Mouse (Mus musculus): ENCODE measurements around the gene Clec10a. TPM values are rescaled to one million over a fixed set of nuclear protein-coding genes. Genes with fewer than 3 reads are reported as not detected.

Clec10a gene
- polyA plus RNA-seq, 1 experiment from 2014 or later, result not detected

DNA sequence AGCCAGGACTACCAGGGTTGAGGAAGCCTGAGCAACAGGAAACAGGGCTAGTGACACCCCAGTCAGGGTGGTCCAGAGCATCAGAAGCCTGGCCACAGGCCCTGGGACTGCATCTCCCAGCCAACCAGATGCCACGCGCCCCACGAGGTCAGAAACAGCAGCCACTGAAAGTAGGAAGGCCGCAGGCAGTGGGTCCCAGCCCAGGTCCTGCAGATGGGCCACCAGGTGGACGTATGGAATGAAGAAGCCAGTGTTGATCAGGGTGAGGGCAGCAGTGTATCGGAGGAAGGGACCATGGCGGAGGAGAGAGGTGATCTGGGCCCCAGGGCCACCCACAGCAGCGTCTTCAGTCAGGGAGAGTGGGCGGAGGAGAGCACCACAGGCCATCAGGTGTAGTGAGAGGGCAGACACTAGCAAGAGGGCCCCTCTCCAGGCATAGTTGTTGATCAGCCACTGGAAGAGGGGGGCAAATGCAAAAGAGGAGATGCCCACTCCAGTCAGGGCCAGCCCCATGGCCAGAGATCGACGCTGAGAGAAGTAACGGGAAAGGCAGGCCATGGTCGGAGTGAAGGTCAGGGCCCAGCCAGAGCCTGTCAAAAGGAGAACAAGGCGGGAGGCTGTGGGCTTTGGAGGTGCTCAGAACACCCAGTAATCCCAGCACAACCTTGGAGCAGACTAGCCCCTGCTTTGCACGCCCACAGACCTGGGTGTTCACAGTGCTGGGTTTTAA lies 62.9 kb downstream of the Clec10a start:
- H3K9ac ChIP-seq (replicated peaks; ENCODE audit: low read depth, low read length), result no peak overlapping the region
- H3K4me2 ChIP-seq (ENCODE audit: low read depth, low read length), result peak overlapping the region; percentile 91

DNA sequence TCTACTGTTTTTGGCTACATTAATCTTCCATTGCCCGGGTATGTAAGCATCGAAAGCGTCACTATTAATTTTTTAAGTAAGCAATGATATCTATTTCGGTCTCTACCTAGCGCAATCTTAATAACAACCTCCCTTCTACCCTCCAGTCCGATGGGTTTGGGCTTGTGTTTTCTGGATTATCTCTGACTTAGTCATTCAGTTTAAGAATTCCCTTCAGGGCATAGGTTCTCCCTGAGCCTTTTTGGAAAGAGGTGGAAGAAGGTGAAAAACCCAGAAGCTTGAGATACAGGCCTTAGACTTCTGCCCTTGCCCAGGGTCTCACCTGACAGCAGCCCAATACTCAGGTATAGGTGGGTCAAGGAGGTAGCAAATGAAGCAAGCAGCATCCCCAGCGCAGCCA lies 63.9 kb downstream of the Clec10a start:
- Histone ChIP-seq H3K36me3 (ENCODE audit: control insufficient read depth, insufficient read depth, low read length) (no peaks in the 10 kb centered on the region), H3K27ac (ENCODE audit: low read depth, low read length) (peak overlapping the region; percentile 88), H3K9ac (replicated peaks; ENCODE audit: low read depth, low read length) (peak overlapping the region; percentile 76), H3K4me1 (ENCODE audit: control insufficient read depth, insufficient read depth, low read length) (peaks cover 23% of the 10 kb centered on the region), H3K4me3 (ENCODE audit: low read depth, low read length) (peak overlapping the region; percentile 59), H3K27me3 (ENCODE audit: control insufficient read depth, insufficient read depth, low read length) (peaks cover 20% of the 10 kb centered on the region), H3K4me2 (ENCODE audit: low read depth, low read length) (peak overlapping the region; percentile 91), H3K9me3 (ENCODE audit: control insufficient read depth, low read length) (no peaks in the 10 kb centered on the region)
- WGBS, result 55% methylated on average over 7 of the region's 7 CpGs
- no peak for ATAC-seq (ENCODE audit: low read depth)

More for the DNA sequence above, 62.9 kb downstream of the Clec10a start:
- Histone ChIP-seq H3K36me3 (ENCODE audit: control insufficient read depth, insufficient read depth, low read length) (no peaks in the 10 kb centered on the region), H3K27me3 (ENCODE audit: control insufficient read depth, insufficient read depth, low read length) (peaks cover 27% of the 10 kb centered on the region), H3K4me1 (ENCODE audit: control insufficient read depth, insufficient read depth, low read length) (peaks cover 30% of the 10 kb centered on the region), H3K4me3 (ENCODE audit: low read depth, low read length) (peak overlapping the region; percentile 59; the same call in 1 of the 2 replicates), H3K9me3 (ENCODE audit: control insufficient read depth, low read length) (no peaks in the 10 kb centered on the region), H3K27ac (ENCODE audit: low read depth, low read length) (no peak overlapping the region)
- no peak for ATAC-seq (ENCODE audit: low read depth)
- WGBS, result 91% methylated on average over 15 of the region's 15 CpGs

DNA sequence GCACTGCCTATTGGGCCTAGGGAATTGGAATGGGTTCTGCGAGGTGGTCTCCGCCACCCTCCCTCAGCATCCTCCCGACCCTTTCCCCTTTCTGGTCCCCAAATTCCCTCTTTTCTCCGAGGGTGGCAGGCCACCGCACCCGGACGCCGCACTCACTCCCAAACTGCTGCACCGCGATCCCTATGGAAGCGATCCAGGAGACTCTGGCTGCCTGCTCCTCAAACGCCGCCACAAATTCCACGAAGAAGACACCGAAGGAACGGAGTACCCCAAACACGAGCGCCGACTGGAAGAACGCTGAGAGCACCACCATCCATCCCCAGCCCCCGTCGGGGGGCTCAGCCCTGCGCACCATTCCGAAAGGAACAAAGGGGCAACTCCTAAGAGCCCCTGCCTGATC lies 64.3 kb downstream of the Clec10a start:
- Histone ChIP-seq H3K4me1 (ENCODE audit: control insufficient read depth, insufficient read depth, low read length) (peaks cover 23% of the 10 kb centered on the region), H3K4me3 (ENCODE audit: low read depth, low read length) (peak overlapping the region; percentile 59), H3K4me2 (ENCODE audit: low read depth, low read length) (peak overlapping the region; percentile 91), H3K27me3 (ENCODE audit: control insufficient read depth, insufficient read depth, low read length) (peaks cover 18% of the 10 kb centered on the region), H3K36me3 (ENCODE audit: control insufficient read depth, insufficient read depth, low read length) (no peaks in the 10 kb centered on the region), H3K27ac (ENCODE audit: low read depth, low read length) (peak overlapping the region; percentile 88), H3K9ac (replicated peaks; ENCODE audit: low read depth, low read length) (peak overlapping the region; percentile 76), H3K9me3 (ENCODE audit: control insufficient read depth, low read length) (no peaks in the 10 kb centered on the region)
- ATAC-seq (ENCODE audit: low read depth), result no peak
- under 1% methylated on average over 24 of the region's 24 CpGs for WGBS

Other genes starting within 250 kb of the Clec10a start
- 58.5 and 65.4 TPM in 2 replicates for gene Gps2, start 242.3 kb upstream of the Clec10a start, polyA plus RNA-seq (2014; fragmentation: Nextera tagmentation; extraction: Ambion mirVana)
- 1,037 and 1,095 TPM in 2 replicates for gene Eif5a, start 234.2 kb upstream of the Clec10a start, polyA plus RNA-seq (2014; fragmentation: Nextera tagmentation; extraction: Ambion mirVana)
- gene Ybx2, start 220.4 kb upstream of the Clec10a start, polyA plus RNA-seq (2014; fragmentation: Nextera tagmentation; extraction: Ambion mirVana), result 5.9 and 11.1 TPM in 2 replicates
- 2.7 and 3.7 TPM in 2 replicates for gene Slc2a4, start 208.0 kb upstream of the Clec10a start, polyA plus RNA-seq (2014; fragmentation: Nextera tagmentation; extraction: Ambion mirVana)
- 0.33 and 0.88 TPM in 2 replicates for gene Cldn7, start 191.4 kb upstream of the Clec10a start, polyA plus RNA-seq (2014; fragmentation: Nextera tagmentation; extraction: Ambion mirVana)
- gene Ctdnep1, start 175.0 kb upstream of the Clec10a start, polyA plus RNA-seq (2014; fragmentation: Nextera tagmentation; extraction: Ambion mirVana), result 26.5 and 27.1 TPM in 2 replicates
- 159 and 175 TPM in 2 replicates for gene Elp5, start 173.7 kb upstream of the Clec10a start, polyA plus RNA-seq (2014; fragmentation: Nextera tagmentation; extraction: Ambion mirVana)
- 609 and 643 TPM in 2 replicates for gene Gabarap, start 165.1 kb upstream of the Clec10a start, polyA plus RNA-seq (2014; fragmentation: Nextera tagmentation; extraction: Ambion mirVana)
- 28.8 and 37.8 TPM in 2 replicates for gene Phf23, start 160.4 kb upstream of the Clec10a start, polyA plus RNA-seq (2014; fragmentation: Nextera tagmentation; extraction: Ambion mirVana)
- gene Dvl2, start 155.6 kb upstream of the Clec10a start, polyA plus RNA-seq (2014; fragmentation: Nextera tagmentation; extraction: Ambion mirVana), result 19.0 and 19.2 TPM in 2 replicates
- 49.5 and 57.2 TPM in 2 replicates for gene Acadvl, start 140.8 kb upstream of the Clec10a start, polyA plus RNA-seq (2014; fragmentation: Nextera tagmentation; extraction: Ambion mirVana)
- 24.9 and 31.6 TPM in 2 replicates for gene Dlg4, start 139.3 kb upstream of the Clec10a start, polyA plus RNA-seq (2014; fragmentation: Nextera tagmentation; extraction: Ambion mirVana)
- gene Asgr1, start 102.1 kb upstream of the Clec10a start, polyA plus RNA-seq (2014; fragmentation: Nextera tagmentation; extraction: Ambion mirVana), result 3.7 TPM in 1 of 2 replicates, not detected in the other
- 0.26 TPM in 1 of 2 replicates, not detected in the other for gene Asgr2, start 63.6 kb upstream of the Clec10a start, polyA plus RNA-seq (2014; fragmentation: Nextera tagmentation; extraction: Ambion mirVana)
- 0.20 and 0.68 TPM in 2 replicates for gene Mgl2, start 25.9 kb upstream of the Clec10a start, polyA plus RNA-seq (2014; fragmentation: Nextera tagmentation; extraction: Ambion mirVana)
- 3.0 and 4.0 TPM in 2 replicates for gene Slc16a11, start 56.6 kb downstream of the Clec10a start, polyA plus RNA-seq (2014; fragmentation: Nextera tagmentation; extraction: Ambion mirVana)
- 10.4 and 13.2 TPM in 2 replicates for gene Slc16a13, start 64.9 kb downstream of the Clec10a start, polyA plus RNA-seq (2014; fragmentation: Nextera tagmentation; extraction: Ambion mirVana)
- gene Bcl6b, start 73.6 kb downstream of the Clec10a start, polyA plus RNA-seq (2014; fragmentation: Nextera tagmentation; extraction: Ambion mirVana), result 1.8 and 5.7 TPM in 2 replicates
- 160 and 161 TPM in 2 replicates for gene 0610010K14Rik, start 81.7 kb downstream of the Clec10a start, polyA plus RNA-seq (2014; fragmentation: Nextera tagmentation; extraction: Ambion mirVana)
- 12.7 and 13.3 TPM in 2 replicates for gene Gm21988, start 83.6 kb downstream of the Clec10a start, polyA plus RNA-seq (2014; fragmentation: Nextera tagmentation; extraction: Ambion mirVana)
- 389 and 413 TPM in 2 replicates for gene Rnasek, start 83.6 kb downstream of the Clec10a start, polyA plus RNA-seq (2014; fragmentation: Nextera tagmentation; extraction: Ambion mirVana)
- gene Alox12, start 99.2 kb downstream of the Clec10a start, polyA plus RNA-seq (2014; fragmentation: Nextera tagmentation; extraction: Ambion mirVana), result 0.08 and 2.1 TPM in 2 replicates
- not detected in 2 replicates for gene Alox12e, start 166.4 kb downstream of the Clec10a start, polyA plus RNA-seq (2014; fragmentation: Nextera tagmentation; extraction: Ambion mirVana)
- gene Alox15, start 195.8 kb downstream of the Clec10a start, polyA plus RNA-seq (2014; fragmentation: Nextera tagmentation; extraction: Ambion mirVana), result not detected in 2 replicates

Measured in neural tube, embryonic 14.5 days (tissue).